Mouse (Mus musculus) neural tube, embryonic 13.5 days (tissue): ENCODE measurements around the gene Bex6. TPM values are rescaled to one million over a fixed set of nuclear protein-coding genes. Genes with fewer than 3 reads are reported as not detected.

Experiments
- ATAC-seq: fragments of 200-750 bp; cut with Nextera tagmentation; 2 replicates; pipeline ENCODE4 v1.8.0; 2017; ENCODE audit warnings: low read depth, mild to moderate bottlenecking, moderate TSS enrichment, moderate library complexity
- H3K27ac ChIP-seq: fragments of 300-500 bp; sonication (generic); replicated peaks from 2 replicates; pipeline ENCODE4 v1.5.1; 2015; ENCODE audit warnings: moderate library complexity, mild to moderate bottlenecking, inconsistent platforms
- H3K27me3 ChIP-seq: fragments of 300-500 bp; sonication (generic); 2 replicates; pipeline ENCODE4 v1.6.1; 2015; ENCODE audit warnings: mild to moderate bottlenecking, inconsistent platforms
- H3K36me3 ChIP-seq: fragments of 300-500 bp; sonication (generic); 2 replicates; pipeline ENCODE4 v1.6.1; 2015; ENCODE audit warnings: mild to moderate bottlenecking, inconsistent platforms
- H3K4me1 ChIP-seq: fragments of 300-500 bp; sonication (generic); replicated peaks from 2 replicates; pipeline ENCODE4 v1.6.1; 2015; ENCODE audit warnings: inconsistent platforms
- H3K4me2 ChIP-seq: fragments of 300-500 bp; sonication (generic); 2 replicates; pipeline ENCODE4 v1.6.1; 2015; ENCODE audit warnings: inconsistent platforms, mild to moderate bottlenecking, moderate library complexity
- H3K4me3 ChIP-seq: fragments of 300-500 bp; sonication (generic); 2 replicates; pipeline ENCODE4 v1.5.1; 2015; ENCODE audit warnings: mild to moderate bottlenecking, inconsistent platforms
- H3K9ac ChIP-seq: fragments of 300-500 bp; sonication (generic); 2 replicates; pipeline ENCODE4 v1.6.1; 2015; ENCODE audit warnings: moderate library complexity, mild to moderate bottlenecking, inconsistent platforms
- H3K9me3 ChIP-seq: fragments of 300-500 bp; sonication (generic); 2 replicates; pipeline ENCODE4 v1.6.1; 2016; ENCODE audit warnings: inconsistent platforms
- WGBS: fragments of 180-500 bp; shearing (Covaris S2); methylation state at CpG from one replicate; pipeline ENCODE4 v1.1.7; 2015; 5-methylcytosine and 5-hydroxymethylcytosine counted together
- polyA plus RNA-seq: library from polyadenylated mRNA; unstranded; fragments of >200 nt; fragmentation: Nextera tagmentation; extraction: Ambion mirVana; gene quantifications from 2 replicates; pipeline ENCODE4 v1.2.1, GENCODE M21; 2015

The Bex6 gene
- not detected in 2 replicates for polyA plus RNA-seq

DNA sequence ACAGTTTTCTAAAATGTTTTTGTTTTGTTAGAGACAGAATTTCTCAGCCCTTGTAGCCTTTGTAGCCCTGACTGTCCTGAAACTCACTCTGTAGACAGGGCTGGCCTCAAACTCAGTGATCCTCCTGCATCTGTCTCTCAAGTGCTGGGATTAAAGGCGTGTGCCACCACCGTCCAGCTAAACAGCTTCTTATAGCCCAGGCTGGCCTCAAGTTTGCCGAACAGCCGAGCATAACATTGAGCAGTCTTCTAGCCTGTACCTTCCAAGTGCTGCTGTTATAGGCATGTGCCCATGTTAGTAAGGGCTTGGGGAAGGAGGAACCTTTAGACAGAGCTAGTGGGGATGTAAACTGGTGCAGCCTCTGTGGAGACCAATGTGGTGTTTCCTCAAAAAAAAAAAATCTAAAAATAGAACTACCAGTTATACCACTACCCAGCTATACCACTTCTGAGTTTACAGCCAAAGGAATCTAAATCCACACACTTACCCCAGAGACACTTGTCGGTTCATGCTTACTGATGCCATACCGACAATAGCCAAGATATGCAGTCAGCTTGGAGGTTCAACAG is at the start of gene Bex6:
Gene Bex6, plus strand, starts transcription at position 491 of the 569 bp plus-strand sequence.
- Histone ChIP-seq H3K4me2 (no peak within 1 kb of the TSS), H3K9ac (no peak within 1 kb of the TSS), H3K27ac (no peak within 1 kb of the TSS), H3K4me3 (no peak within 1 kb of the TSS), H3K27me3 (no peaks in the 10 kb centered on the region), H3K9me3 (no peaks in the 10 kb centered on the region), H3K36me3 (no peaks in the 10 kb centered on the region), H3K4me1 (peaks cover 4% of the 10 kb centered on the region; the same call in 1 of the 2 replicates)
- WGBS, result 85% methylated on average over 6 of the region's 6 CpGs
- no peak for ATAC-seq

DNA sequence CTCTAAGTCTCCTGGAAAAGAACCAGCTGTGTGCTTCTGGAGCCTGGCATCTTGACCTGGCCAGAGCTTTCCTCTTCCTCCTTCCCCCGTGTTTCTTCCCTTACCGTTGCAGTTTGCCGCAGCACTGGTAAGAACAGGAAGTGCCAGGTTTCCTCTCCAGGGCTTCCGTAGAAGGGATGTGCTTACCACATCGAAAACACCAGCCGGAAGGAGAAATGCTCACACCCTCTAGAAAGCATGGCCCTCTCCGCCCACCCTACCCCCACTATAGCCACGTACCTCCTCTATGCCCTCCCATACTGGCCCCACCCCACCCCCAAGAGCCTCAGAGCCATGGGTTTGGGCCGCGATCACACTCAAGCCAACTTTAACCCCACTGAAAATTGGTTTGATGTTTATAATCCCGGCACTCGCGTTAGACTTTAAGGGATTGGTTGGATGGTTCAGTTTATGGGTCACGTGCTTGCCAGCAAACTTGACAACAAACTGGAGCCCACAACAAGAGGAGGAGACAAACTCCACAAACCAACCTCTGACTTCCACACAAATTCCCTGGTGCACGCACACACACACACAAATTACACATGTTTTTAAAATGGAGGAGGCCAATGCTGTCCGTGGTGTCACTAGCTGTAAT is 49.3 kb upstream of the Bex6 start:
- H3K4me3 ChIP-seq, result no peak overlapping the region
- ATAC-seq, result no peak
- H3K27ac ChIP-seq, result no peak overlapping the region
- H3K4me2 ChIP-seq, result no peak overlapping the region
- 74% methylated on average over 16 of the region's 16 CpGs for WGBS
- H3K27me3 ChIP-seq, result no peaks in the 10 kb centered on the region
- no peaks in the 10 kb centered on the region for H3K36me3 ChIP-seq
- H3K4me1 ChIP-seq, result no peaks in the 10 kb centered on the region
- H3K9ac ChIP-seq, result no peak overlapping the region
- no peaks in the 10 kb centered on the region for H3K9me3 ChIP-seq

DNA sequence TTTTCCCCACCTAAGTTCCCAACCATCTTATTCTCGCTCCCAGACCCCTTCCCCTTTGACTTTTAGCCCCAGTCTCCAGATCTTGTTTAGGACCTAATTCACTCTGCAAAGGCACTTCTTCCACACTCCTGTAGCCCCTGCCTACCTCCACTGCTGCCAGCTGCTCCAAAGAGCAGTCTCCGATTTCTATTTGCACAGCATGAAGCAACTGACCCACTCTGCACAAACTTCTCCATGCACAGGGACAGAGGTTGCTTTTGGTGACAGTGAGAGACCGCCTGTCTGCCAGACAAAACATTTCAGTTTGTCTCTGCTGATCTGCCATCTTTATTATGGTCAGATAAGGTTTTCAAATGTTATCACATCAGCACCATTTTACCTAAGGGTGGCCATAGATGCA is 46.5 kb upstream of the Bex6 start:
- no peaks in the 10 kb centered on the region for H3K27me3 ChIP-seq
- no peaks in the 10 kb centered on the region for H3K9me3 ChIP-seq
- ATAC-seq, result no peak
- no peak overlapping the region for H3K27ac ChIP-seq
- 91% methylated on average over 3 of the region's 3 CpGs for WGBS
- H3K36me3 ChIP-seq, result no peaks in the 10 kb centered on the region
- H3K4me2 ChIP-seq, result no peak overlapping the region
- H3K9ac ChIP-seq, result no peak overlapping the region
- no peak overlapping the region for H3K4me3 ChIP-seq
- no peaks in the 10 kb centered on the region for H3K4me1 ChIP-seq

DNA sequence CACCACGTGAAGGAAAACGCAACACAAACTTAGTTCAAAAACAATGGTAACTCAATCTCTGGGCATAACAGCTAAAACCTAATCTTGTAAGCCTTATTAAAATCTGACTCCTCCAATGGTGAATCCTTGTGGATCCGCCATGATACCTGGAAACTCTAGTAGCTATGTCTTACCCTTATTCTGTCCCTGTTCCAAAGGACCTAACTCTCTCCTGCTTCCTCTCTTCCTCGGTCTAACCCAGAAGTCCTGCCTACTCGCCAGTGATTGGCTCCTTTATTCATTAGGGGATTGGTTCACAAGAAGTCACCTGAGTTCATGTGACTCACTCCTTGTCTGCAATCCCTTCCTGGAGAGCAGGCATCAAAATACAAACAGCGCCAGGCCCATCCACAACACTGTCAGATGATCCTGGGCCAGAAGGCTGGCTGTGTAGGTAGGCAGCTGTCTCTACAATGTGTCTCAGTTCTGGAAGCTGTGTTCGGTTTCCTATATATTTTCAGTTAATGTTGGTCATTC is 43.7 kb upstream of the Bex6 start:
- WGBS, result 83% methylated on average over 7 of the region's 7 CpGs

DNA sequence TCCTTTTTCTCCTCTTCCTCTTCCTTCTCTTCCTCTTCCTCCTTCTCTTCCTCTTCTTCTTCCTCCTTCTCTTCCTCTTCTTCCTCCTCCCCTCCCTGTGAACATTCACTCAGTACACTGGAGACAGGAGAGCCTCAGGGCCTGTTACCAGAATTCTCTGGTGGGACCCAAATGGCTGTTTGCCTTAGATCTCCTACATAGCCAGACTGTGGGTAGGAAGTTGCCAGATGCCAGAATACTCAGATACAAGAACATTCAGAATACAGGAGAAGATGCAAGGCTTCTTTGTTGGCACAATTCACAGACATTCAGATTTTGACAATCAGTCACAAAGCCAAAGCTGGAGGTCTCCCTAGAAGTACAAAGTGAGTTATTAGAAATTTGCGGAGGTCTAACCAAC is 40.7 kb upstream of the Bex6 start:
- Histone ChIP-seq H3K9ac (no peak overlapping the region), H3K9me3 (peaks cover 6% of the 10 kb centered on the region; the same call in 1 of the 2 replicates), H3K4me3 (no peak overlapping the region), H3K4me1 (no peaks in the 10 kb centered on the region), H3K27ac (no peak overlapping the region), H3K4me2 (no peak overlapping the region), H3K27me3 (no peaks in the 10 kb centered on the region), H3K36me3 (peaks cover 8% of the 10 kb centered on the region)
- 97% methylated on average over 1 of the region's 1 CpGs for whole genome bisulfite sequencing
- ATAC-seq, result no peak

More for the DNA sequence above, 43.7 kb upstream of the Bex6 start:
- H3K27me3 ChIP-seq, result no peaks in the 10 kb centered on the region
- H3K9ac ChIP-seq, result no peak overlapping the region
- no peak overlapping the region for H3K4me3 ChIP-seq
- ATAC-seq, result no peak
- H3K4me2 ChIP-seq, result no peak overlapping the region
- H3K4me1 ChIP-seq, result no peaks in the 10 kb centered on the region
- no peaks in the 10 kb centered on the region for H3K36me3 ChIP-seq
- no peak overlapping the region for H3K27ac ChIP-seq
- no peaks in the 10 kb centered on the region for H3K9me3 ChIP-seq

DNA sequence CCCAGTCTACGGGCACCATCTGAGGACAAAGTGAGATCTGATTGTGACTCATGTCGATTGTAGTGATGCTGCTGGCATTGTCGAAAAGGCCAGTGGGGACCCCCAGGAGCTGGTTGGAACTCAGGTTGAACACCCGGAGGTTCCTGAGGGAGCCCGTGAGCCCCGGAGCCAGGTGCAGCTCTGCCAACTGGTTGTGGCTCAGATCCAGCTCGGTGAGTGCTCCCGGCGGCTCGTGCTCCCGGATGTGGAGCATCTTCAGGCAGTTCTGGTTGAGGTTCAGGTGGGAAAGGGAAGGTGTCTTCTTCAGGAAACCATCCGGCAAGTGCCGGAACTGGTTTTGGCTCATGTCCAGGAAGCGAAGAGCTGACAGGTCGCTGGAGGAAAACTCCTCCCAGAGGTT is 35.9 kb upstream of the Bex6 start:
- Histone ChIP-seq H3K4me3 (no peak overlapping the region), H3K4me1 (no peaks in the 10 kb centered on the region), H3K9me3 (peaks cover 6% of the 10 kb centered on the region; the same call in 1 of the 2 replicates), H3K27ac (no peak overlapping the region), H3K36me3 (peaks cover 17% of the 10 kb centered on the region), H3K9ac (no peak overlapping the region), H3K27me3 (no peaks in the 10 kb centered on the region), H3K4me2 (no peak overlapping the region)
- 96% methylated on average over 15 of the region's 15 CpGs for WGBS
- no peak for ATAC-seq

DNA sequence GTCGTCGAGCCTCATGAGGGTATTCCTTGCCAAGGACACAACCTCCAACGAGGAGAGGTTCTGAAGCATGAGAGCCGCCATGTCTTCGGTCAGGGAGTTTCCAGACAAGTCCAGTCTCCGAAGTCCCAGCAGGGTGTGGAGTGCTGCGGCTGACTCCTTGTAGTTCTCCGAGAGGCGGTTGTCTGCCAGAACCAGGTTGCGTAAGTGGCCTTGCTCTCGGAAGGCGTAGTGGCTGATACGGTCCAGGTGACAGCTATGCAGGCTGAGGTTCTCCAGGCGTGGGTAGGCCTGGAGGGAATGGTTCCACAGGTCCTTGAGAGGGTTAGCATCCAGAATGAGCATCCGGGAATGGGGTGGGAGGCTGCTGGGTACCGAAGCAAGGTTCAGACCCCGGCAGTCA is 35.0 kb upstream of the Bex6 start:
- Histone ChIP-seq H3K9me3 (peaks cover 6% of the 10 kb centered on the region; the same call in 1 of the 2 replicates), H3K36me3 (peaks cover 17% of the 10 kb centered on the region), H3K9ac (no peak overlapping the region), H3K4me1 (no peaks in the 10 kb centered on the region), H3K27ac (no peak overlapping the region), H3K27me3 (no peaks in the 10 kb centered on the region), H3K4me2 (no peak overlapping the region), H3K4me3 (no peak overlapping the region)
- ATAC-seq, result no peak
- 89% methylated on average over 17 of the region's 17 CpGs for WGBS

DNA sequence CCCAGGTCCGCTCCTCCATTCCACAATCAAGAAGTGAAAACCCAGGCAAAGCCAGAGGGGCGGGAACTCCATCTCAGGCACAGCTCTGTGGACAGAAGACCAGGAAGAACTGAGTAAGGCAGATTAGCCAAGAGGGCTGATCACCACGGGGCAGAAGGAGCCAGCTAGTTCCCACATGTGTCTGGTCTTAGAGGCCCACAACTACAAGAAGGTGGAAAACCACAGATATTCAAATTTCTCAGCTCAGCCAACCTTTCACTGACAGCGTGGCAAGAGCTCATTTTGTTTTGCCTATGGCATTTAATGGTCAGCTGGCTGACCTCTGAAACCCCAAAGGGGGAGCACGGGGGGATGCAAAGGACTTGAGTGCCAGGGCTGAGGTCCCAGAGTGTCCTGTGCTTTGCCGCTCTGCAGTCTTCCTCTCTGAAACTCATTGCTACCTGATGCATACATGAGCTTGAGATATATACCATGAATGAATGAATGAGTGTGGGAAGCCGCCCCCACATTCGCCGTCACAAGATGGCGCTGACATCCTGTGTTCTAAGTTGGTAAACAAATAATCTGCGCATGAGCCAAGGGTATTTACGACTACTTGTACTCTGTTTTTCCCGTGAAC is 31.9 kb upstream of the Bex6 start:
- Histone ChIP-seq H3K27me3 (no peaks in the 10 kb centered on the region), H3K4me1 (no peaks in the 10 kb centered on the region), H3K36me3 (peaks cover 17% of the 10 kb centered on the region), H3K9me3 (peaks cover 5% of the 10 kb centered on the region; the same call in 1 of the 2 replicates), H3K4me2 (peak overlapping the region; percentile 39), H3K4me3 (no peak overlapping the region), H3K27ac (no peak overlapping the region), H3K9ac (no peak overlapping the region)
- peak; percentile 75 for ATAC-seq
- 62% methylated on average over 12 of the region's 13 CpGs for WGBS

DNA sequence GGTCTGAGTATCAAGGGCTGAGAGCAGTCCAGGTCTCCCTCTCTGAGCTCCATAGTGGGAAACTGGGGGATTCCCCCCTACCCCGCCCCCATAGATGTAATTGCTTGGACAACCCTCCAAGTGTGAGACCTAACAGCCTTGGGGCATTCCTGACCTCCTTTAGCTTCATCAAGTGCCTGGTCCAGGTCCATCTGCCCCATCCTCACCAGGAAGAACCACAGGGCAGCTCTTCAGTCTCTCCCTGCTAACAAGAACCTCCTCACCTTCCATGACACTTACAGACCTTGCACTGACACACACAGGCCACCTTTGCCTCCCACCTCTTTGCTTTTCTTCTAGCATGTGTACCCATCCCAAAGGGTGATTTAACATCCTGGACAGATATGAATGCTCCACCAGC is 25.6 kb upstream of the Bex6 start:
- Histone ChIP-seq H3K4me3 (no peak overlapping the region), H3K4me2 (no peak overlapping the region), H3K27me3 (no peaks in the 10 kb centered on the region), H3K9me3 (no peaks in the 10 kb centered on the region), H3K9ac (peak overlapping the region; percentile 46), H3K4me1 (peaks cover 21% of the 10 kb centered on the region), H3K27ac (peak overlapping the region; percentile 46; the same call in 1 of the 2 replicates), H3K36me3 (no peaks in the 10 kb centered on the region)
- no peak for ATAC-seq
- 75% methylated on average over 1 of the region's 1 CpGs for whole genome bisulfite sequencing

DNA sequence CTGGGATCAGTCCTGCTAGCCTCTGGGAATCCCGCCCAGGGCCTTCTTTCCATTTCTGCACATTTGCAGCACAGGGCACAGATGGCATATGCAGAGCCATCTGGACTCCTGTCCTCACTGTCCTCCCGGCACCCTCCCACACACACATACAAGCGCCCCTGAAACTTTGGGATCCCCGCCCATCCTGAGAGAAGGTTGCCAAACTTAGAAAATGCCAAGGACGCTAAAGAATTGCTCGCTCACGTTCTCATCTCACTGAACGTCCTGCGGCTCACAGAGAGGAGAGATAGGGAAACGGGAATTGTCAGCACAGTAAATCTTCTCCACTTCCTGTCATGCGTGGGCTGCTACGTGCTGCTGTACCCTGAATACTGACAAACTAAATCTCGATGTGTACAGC is 25.2 kb upstream of the Bex6 start:
- Histone ChIP-seq H3K4me3 (no peak overlapping the region), H3K27ac (peak overlapping the region; percentile 46), H3K27me3 (no peaks in the 10 kb centered on the region), H3K4me2 (no peak overlapping the region), H3K9ac (peak overlapping the region; percentile 46), H3K9me3 (no peaks in the 10 kb centered on the region), H3K36me3 (no peaks in the 10 kb centered on the region), H3K4me1 (peaks cover 21% of the 10 kb centered on the region)
- peak; percentile 43; the same call in 1 of the 2 replicates for ATAC-seq
- 58% methylated on average over 13 of the region's 13 CpGs for WGBS

DNA sequence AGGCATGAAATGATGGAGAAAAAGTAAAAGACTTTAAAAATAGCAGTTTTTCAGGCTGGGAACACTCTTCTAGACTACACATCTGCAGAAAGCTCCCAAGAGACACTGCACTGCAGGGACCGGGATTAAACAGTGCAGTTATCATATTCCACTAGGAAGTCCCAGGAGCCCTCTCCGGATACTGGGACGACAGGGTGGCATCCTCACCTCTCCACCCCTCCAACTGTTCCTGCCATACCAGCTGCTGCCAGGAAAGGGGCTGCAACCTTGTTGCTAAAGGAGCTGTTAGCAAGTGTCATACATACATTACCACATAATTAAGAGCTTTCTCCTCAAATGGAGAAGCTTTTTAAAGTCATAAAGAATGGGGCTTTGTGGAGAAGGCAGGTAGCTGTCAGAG is 22.9 kb upstream of the Bex6 start:
- no peak for ATAC-seq
- no peaks in the 10 kb centered on the region for H3K9me3 ChIP-seq
- no peaks in the 10 kb centered on the region for H3K36me3 ChIP-seq
- WGBS, result 49% methylated on average over 3 of the region's 3 CpGs
- H3K27me3 ChIP-seq, result no peaks in the 10 kb centered on the region
- no peak overlapping the region for H3K27ac ChIP-seq
- no peak overlapping the region for H3K4me3 ChIP-seq
- H3K4me1 ChIP-seq, result peaks cover 21% of the 10 kb centered on the region
- no peak overlapping the region for H3K4me2 ChIP-seq
- H3K9ac ChIP-seq, result no peak overlapping the region

DNA sequence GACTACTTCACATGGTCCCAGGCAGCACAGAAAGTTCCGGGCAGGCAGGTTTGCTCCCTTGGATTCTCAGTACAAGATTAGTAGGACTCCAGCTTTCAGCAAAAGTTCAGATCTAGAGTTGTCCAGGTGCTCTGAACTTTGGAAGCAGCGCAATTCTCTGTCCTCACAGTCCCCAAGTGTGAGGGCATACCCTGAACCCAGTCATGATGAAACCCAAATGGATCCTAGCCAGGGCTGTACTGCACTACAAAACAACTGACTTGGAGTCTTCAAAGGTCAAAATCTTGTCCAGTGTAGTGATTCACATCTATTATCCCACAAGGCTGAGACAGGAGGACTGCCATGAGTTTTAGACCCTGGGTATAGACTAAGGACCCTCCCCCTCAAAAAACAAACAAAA is 22.3 kb upstream of the Bex6 start:
- 91% methylated on average over 2 of the region's 2 CpGs for WGBS
- no peak for ATAC-seq
- Histone ChIP-seq H3K36me3 (no peaks in the 10 kb centered on the region), H3K9me3 (no peaks in the 10 kb centered on the region), H3K4me3 (no peak overlapping the region), H3K4me2 (no peak overlapping the region), H3K27me3 (no peaks in the 10 kb centered on the region), H3K4me1 (peaks cover 21% of the 10 kb centered on the region), H3K27ac (no peak overlapping the region), H3K9ac (no peak overlapping the region)
